Mouse (Mus musculus) small intestine, adult 2 months (tissue): ENCODE data around the gene Wif1.

Experiments
- CTCF ChIP-seq: fragments of 200-500 bp; IDR thresholded peaks from 2 replicates; pipeline ENCODE4 v1.5.1; 2012; ENCODE audit warnings: low read depth, mild to moderate bottlenecking, control low read depth, inconsistent platforms, low read length, moderate library complexity, mixed read lengths; ENCODE audit not compliant: insufficient replicate concordance, insufficient read length; ENCODE audit errors: extremely low read depth
- POLR2A ChIP-seq: fragments of 200-500 bp; IDR thresholded peaks from 2 replicates; pipeline ENCODE4 v1.6.1; 2012; ENCODE audit warnings: low read depth, mild to moderate bottlenecking, control low read depth, inconsistent platforms, low read length, moderate library complexity

GRCm38 (mm10) chr10:121016291-121016690, 17.5 kb upstream of the Wif1 start:
- no peak for TF ChIP-seq POLR2A
- no peak for TF ChIP-seq CTCF
